Mouse (Mus musculus): Measurements from ENCODE around the gene Btbd35f11. TPM values are rescaled to one million over a fixed set of nuclear protein-coding genes. Genes with fewer than 3 reads are reported as not detected.
"Not testable (repeated sequence)": the region's sequence is repeated elsewhere in the genome, so short reads cannot be mapped to it uniquely, and the experiment has no call there.

The Btbd35f11 gene
- not detected in 2 replicates for polyA plus RNA-seq (2016; fragmentation: Nextera tagmentation; extraction: Ambion mirVana)

DNA sequence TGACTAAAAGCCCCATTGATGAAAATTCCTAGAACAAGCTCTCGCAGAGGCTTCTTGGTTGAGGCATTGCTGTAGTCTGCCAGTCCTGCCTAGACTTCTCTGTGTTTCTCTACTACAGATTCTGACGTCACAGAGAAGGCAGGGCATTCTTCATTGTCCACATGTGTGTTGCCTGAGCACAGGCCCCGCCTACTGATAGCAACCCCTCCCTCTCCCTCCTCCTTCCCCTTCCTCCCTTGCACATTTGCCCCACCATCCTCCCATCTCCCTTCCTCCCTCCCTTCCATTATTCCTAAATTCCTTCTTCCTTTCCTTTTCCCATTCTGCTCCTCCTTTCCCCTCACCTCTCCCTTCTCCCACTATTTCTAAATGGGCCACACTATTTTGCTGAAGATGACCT, at the start of gene Btbd35f11:
TSS of gene Btbd35f11 (minus strand) at position 101 of the 400 bp plus-strand sequence.
- H3K27me3 ChIP-seq (ENCODE audit: low read depth, poor library complexity, severe bottlenecking); H3K4me1 ChIP-seq; H3K27ac ChIP-seq; H3K36me3 ChIP-seq; H3K4me3 ChIP-seq; H3K9me3 ChIP-seq (replicated peaks); DNase-seq (ENCODE audit: low spot score): not testable (repeated sequence)
- WGBS, result 83% methylated on average over 2 of the region's 3 CpGs

DNA sequence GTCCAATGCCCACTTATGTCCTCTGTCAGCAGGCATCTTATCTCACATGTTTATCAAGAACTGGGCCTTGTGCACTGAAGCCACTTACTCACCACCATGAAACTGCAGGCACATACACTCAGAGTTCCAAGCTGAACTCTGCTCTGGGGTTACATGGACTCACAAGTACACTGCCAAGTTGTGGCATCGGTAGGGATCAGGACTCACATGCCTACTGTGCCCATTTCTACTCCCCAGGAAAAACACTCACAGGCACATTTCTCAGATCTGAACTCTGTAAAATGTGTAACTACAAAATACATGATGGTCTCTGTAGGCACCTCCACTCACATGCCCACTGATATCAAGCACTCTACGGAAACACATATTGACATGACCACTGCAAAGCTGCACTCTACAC, 33.5 kb downstream of the Btbd35f11 start:
- H3K27ac ChIP-seq; H3K27me3 ChIP-seq (ENCODE audit: low read depth, poor library complexity, severe bottlenecking); DNase-seq (ENCODE audit: low spot score); H3K4me1 ChIP-seq; H3K9me3 ChIP-seq (replicated peaks); H3K36me3 ChIP-seq; H3K4me3 ChIP-seq: not testable (repeated sequence)
- 86% methylated on average over 1 of the region's 2 CpGs for WGBS

Other genes starting within 250 kb of the Btbd35f11 start
- not detected in 2 replicates for gene Btbd35f24, start 247.9 kb downstream of the Btbd35f11 start, polyA plus RNA-seq (2016; fragmentation: Nextera tagmentation; extraction: Ambion mirVana)

Data from limb, embryonic 10.5 days (tissue).